10 mouse cellular contexts compared by ENCODE assay signal in genomic region chr2:26324917-26325316, GRCm38 (mm10). TPM values are rescaled to one million over a fixed set of nuclear protein-coding genes. Genes with fewer than 3 reads are reported as not detected.
DNase-seq lines count a peak whose midpoint lies in the region; ATAC-seq and TF ChIP-seq lines count a peak whose summit lies in the region.
"Had no signal": no experiment of that assay in that cellular context is flagged by ENCODE, and none has a peak within 500 bp of the region (broad histone marks: within the 10 kb centered on the region; RNA-seq: fewer than 3 reads in every experiment).

No protein-coding gene starts in this region.

- H3K9ac ChIP-seq in intestine, postnatal 0 days (ENCODE audit: low read depth, low read length): no peak overlapping the region
- no peak overlapping the region for H3K9ac ChIP-seq in intestine, embryonic 16.5 days (ENCODE audit: low read depth, low read length)
- no peak overlapping the region for H3K9ac ChIP-seq in ES-Bruce4 (ENCODE audit: low read depth, poor library complexity, severe bottlenecking)
- H3K9ac ChIP-seq: hindbrain, embryonic 15.5 days had no signal

- H3K4me2 ChIP-seq in intestine, postnatal 0 days (replicated peaks; ENCODE audit: low read depth): no peak overlapping the region
- no peak overlapping the region for H3K4me2 ChIP-seq in intestine, embryonic 16.5 days (ENCODE audit: low read depth, low read length)
- H3K4me2 ChIP-seq: hindbrain, embryonic 15.5 days had no signal

- DNase-seq in 3T3-L1 (ENCODE audit: low read depth, low spot score): peak; percentile 57
- peak; percentile 72 to 78 for DNase-seq in heart, postnatal 10 days
- DNase-seq in testis, postnatal 10 days (ENCODE audit: low spot score): no peak
- DNase-seq in urinary bladder, adult 18-20 months (ENCODE audit: low spot score in 2 of 2): no peak
- DNase-seq in natural killer cell, adult 2 months (ENCODE audit: low spot score in 2 of 2): no peak

- WGBS in intestine, postnatal 0 days: 82% methylated on average over 2 of the region's 2 CpGs
- WGBS in intestine, embryonic 16.5 days: 73% methylated on average over 2 of the region's 2 CpGs

- TF ChIP-seq POLR2A in ES-Bruce4 (IDR thresholded peaks at IDR 0.05; ENCODE audit: insufficient read depth, low read length): no peak

- intact Hi-C loops in heart, postnatal 10 days (cut with DNase I): loop anchor here (1.0 to 10.0 kb wide), 4 partner anchors 27 to 240 kb away; partner anchors contain the start of genes Dnlz, Inpp5e and Sec16a

- no peak overlapping the region for H3K27ac ChIP-seq in intestine, postnatal 0 days (ENCODE audit: low read depth, low read length)
- no peak overlapping the region for H3K27ac ChIP-seq in intestine, embryonic 16.5 days (ENCODE audit: low read length)
- H3K27ac ChIP-seq in ES-Bruce4 (ENCODE audit: insufficient read depth, low read length): no peak overlapping the region
- H3K27ac ChIP-seq: hindbrain, embryonic 15.5 days; macrophage had no signal

- no peaks in the 10 kb centered on the region for H3K9me3 ChIP-seq in intestine, postnatal 0 days (ENCODE audit: control insufficient read depth)
- H3K9me3 ChIP-seq in intestine, embryonic 16.5 days (ENCODE audit: control insufficient read depth, low read length): no peaks in the 10 kb centered on the region
- no peaks in the 10 kb centered on the region for H3K9me3 ChIP-seq in ES-Bruce4 (replicated peaks; ENCODE audit: control insufficient read depth, insufficient read depth, low read length, poor library complexity, severe bottlenecking)
- H3K9me3 ChIP-seq: hindbrain, embryonic 15.5 days had no signal

- no peaks in the 10 kb centered on the region for H3K4me1 ChIP-seq in intestine, postnatal 0 days (replicated peaks; ENCODE audit: control insufficient read depth, insufficient read depth, low read length)
- no peaks in the 10 kb centered on the region for H3K4me1 ChIP-seq in intestine, embryonic 16.5 days (ENCODE audit: control insufficient read depth, insufficient read depth, low read length)
- no peaks in the 10 kb centered on the region for H3K4me1 ChIP-seq in ES-Bruce4 (ENCODE audit: control insufficient read depth, insufficient read depth, low read length)

- peaks cover 39% of the 10 kb centered on the region; the same call in 1 of the 2 replicates for H3K36me3 ChIP-seq in intestine, postnatal 0 days (ENCODE audit: control insufficient read depth, insufficient read depth)
- peaks cover 11% of the 10 kb centered on the region; the same call in 1 of the 2 replicates for H3K36me3 ChIP-seq in intestine, embryonic 16.5 days (ENCODE audit: control insufficient read depth, insufficient read depth, low read length)
- H3K36me3 ChIP-seq in ES-Bruce4 (ENCODE audit: control insufficient read depth, insufficient read depth, low read length, poor library complexity, severe bottlenecking): no peaks in the 10 kb centered on the region

- no peaks in the 10 kb centered on the region for H3K27me3 ChIP-seq in intestine, postnatal 0 days (replicated peaks; ENCODE audit: control insufficient read depth, insufficient read depth, low read length)
- no peaks in the 10 kb centered on the region for H3K27me3 ChIP-seq in intestine, embryonic 16.5 days (replicated peaks; ENCODE audit: control insufficient read depth, insufficient read depth, low read length)
- H3K27me3 ChIP-seq in ES-Bruce4 (ENCODE audit: control insufficient read depth, insufficient read depth, low read length, poor library complexity, severe bottlenecking): no peaks in the 10 kb centered on the region
- H3K27me3 ChIP-seq: hindbrain, embryonic 15.5 days had no signal

- no peak for ATAC-seq in intestine, postnatal 0 days
- ATAC-seq in intestine, embryonic 16.5 days: no peak

- H3K4me3 ChIP-seq in intestine, postnatal 0 days (ENCODE audit: low read depth, low read length): no peak overlapping the region
- no peak overlapping the region for H3K4me3 ChIP-seq in intestine, embryonic 16.5 days (ENCODE audit: low read length)
- H3K4me3 ChIP-seq in ES-Bruce4 (ENCODE audit: low read depth, low read length): peak overlapping the region; percentile 22; the same call in 1 of the 2 replicates
- H3K4me3 ChIP-seq: hindbrain, embryonic 15.5 days had no signal

- no peak for TF ChIP-seq EP300 in ES-Bruce4 (IDR thresholded peaks at IDR 0.05; ENCODE audit: insufficient read depth, low read depth, low read length)

- peak; percentile 75 for TF ChIP-seq CTCF in intestine, postnatal 0 days (IDR thresholded peaks at IDR 0.05; ENCODE audit: low read depth)
- peak; percentile 40 for TF ChIP-seq CTCF in ES-Bruce4 (IDR thresholded peaks at IDR 0.05; ENCODE audit: low read depth, low read length)

RNA-seq across cellular contexts. Expression of gene Gpsm1, which starts 9.6 kb away (rescaled TPM):
- 6.3 and 6.9 TPM in 2 replicates for polyA plus RNA-seq in intestine, postnatal 0 days (2015; fragmentation: Nextera tagmentation; extraction: Ambion mirVana)
- 22.6 and 23.2 TPM in 2 replicates for polyA plus RNA-seq in intestine, embryonic 16.5 days (2015; fragmentation: Nextera tagmentation; extraction: Ambion mirVana)
- polyA plus RNA-seq in ES-Bruce4 (2011; ENCODE audit: insufficient read depth, insufficient read length, low read depth, missing spikeins): 16.3 and 16.5 TPM in 2 replicates
- 100 to 1,000 TPM; 168 to 234 TPM for total RNA-seq in heart, postnatal 10 days (2021)

RNA-seq across cellular contexts. Expression of gene Dnlz, which starts 27.0 kb away (rescaled TPM):
- polyA plus RNA-seq in intestine, postnatal 0 days (2015; fragmentation: Nextera tagmentation; extraction: Ambion mirVana): 16.4 and 17.0 TPM in 2 replicates
- 23.3 and 24.1 TPM in 2 replicates for polyA plus RNA-seq in intestine, embryonic 16.5 days (2015; fragmentation: Nextera tagmentation; extraction: Ambion mirVana)
- 9.8 and 10.4 TPM in 2 replicates for polyA plus RNA-seq in ES-Bruce4 (2011; ENCODE audit: insufficient read depth, insufficient read length, low read depth, missing spikeins)
- total RNA-seq in heart, postnatal 10 days (2021): 10 to 100 TPM; 14.8 to 16.3 TPM

RNA-seq across cellular contexts. Expression of gene Ccdc187, which starts 30.6 kb away (rescaled TPM):
- 0.09 and 0.21 TPM in 2 replicates for polyA plus RNA-seq in intestine, postnatal 0 days (2015; fragmentation: Nextera tagmentation; extraction: Ambion mirVana)
- 0.26 and 0.27 TPM in 2 replicates for polyA plus RNA-seq in intestine, embryonic 16.5 days (2015; fragmentation: Nextera tagmentation; extraction: Ambion mirVana)
- 0.06 TPM in 1 of 2 replicates, not detected in the other for polyA plus RNA-seq in ES-Bruce4 (2011; ENCODE audit: insufficient read depth, insufficient read length, low read depth, missing spikeins)
- total RNA-seq in heart, postnatal 10 days (2021): under 1 TPM; 0.05 to 0.22 TPM
- polyA plus RNA-seq: macrophage had no signal

RNA-seq across cellular contexts. Expression of gene Card9, which starts 35.8 kb away (rescaled TPM):
- polyA plus RNA-seq in intestine, postnatal 0 days (2015; fragmentation: Nextera tagmentation; extraction: Ambion mirVana): 0.26 and 0.33 TPM in 2 replicates
- 0.86 and 1.1 TPM in 2 replicates for polyA plus RNA-seq in intestine, embryonic 16.5 days (2015; fragmentation: Nextera tagmentation; extraction: Ambion mirVana)
- polyA plus RNA-seq in ES-Bruce4 (2011; ENCODE audit: insufficient read depth, insufficient read length, low read depth, missing spikeins): not detected in 2 replicates
- total RNA-seq in heart, postnatal 10 days (2021): 1 to 10 TPM; 1.2 to 1.3 TPM

RNA-seq across cellular contexts. Expression of gene Snapc4, which starts 55.5 kb away (rescaled TPM):
- polyA plus RNA-seq in intestine, postnatal 0 days (2015; fragmentation: Nextera tagmentation; extraction: Ambion mirVana): 5.6 and 6.7 TPM in 2 replicates
- 19.1 and 20.8 TPM in 2 replicates for polyA plus RNA-seq in intestine, embryonic 16.5 days (2015; fragmentation: Nextera tagmentation; extraction: Ambion mirVana)
- 51.4 and 54.3 TPM in 2 replicates for polyA plus RNA-seq in ES-Bruce4 (2011; ENCODE audit: insufficient read depth, insufficient read length, low read depth, missing spikeins)
- 10 to 100 TPM; 13.0 to 15.5 TPM for total RNA-seq in heart, postnatal 10 days (2021)

Comparison
In these comparisons a context has a peak if more than half of its experiments do, and no peak if none do; other contexts are left out.
1. DNase-seq: peak in 3T3-L1 (single experiment) and heart, postnatal 10 days (2 of 2); none in testis, postnatal 10 days (single experiment), urinary bladder, adult 18-20 months (0 of 2) and natural killer cell, adult 2 months (0 of 2).